Mouse (Mus musculus): Measurements from ENCODE around the gene Atg2a.

DNA sequence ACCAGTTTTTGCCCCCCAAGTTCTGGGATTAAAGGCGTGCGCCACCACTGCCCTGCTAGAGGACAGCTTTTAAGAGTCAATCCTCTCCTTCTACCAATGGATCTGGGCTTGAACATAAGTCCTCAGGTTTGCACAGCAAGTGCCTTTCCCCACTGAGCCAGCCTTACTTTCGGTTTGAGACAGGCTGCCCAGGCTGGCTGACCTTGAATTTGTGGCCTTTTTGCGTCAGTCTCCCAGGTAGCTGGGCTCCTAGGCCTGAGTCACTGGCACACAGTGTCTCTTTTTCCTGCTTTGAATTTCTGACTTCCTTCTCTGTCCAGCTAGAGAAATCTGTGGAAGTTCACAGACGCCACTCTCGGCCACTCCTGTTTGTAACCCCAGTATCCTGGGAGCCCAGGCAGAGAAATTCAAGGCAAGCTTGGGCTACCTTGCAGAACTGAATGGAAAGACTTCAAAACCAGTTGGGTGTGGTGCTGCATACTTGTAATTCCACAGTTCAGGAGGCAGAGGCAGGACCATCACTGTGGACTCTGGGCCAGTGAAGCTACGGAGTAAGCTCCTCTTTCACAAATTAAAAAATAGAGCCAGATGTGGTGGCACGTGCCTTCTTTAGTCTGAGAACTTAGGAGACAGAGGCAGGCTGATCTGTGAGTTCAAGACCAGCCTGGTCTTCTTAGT is 28.5 kb downstream of the Atg2a start:
- TF ChIP-seq CTCF (IDR thresholded peaks at IDR 0.05; ENCODE audit: low read depth) (no peak), EP300 (IDR thresholded peaks at IDR 0.05; ENCODE audit: low read depth) (no peak)

Data from heart, postnatal 0 days (tissue).